Mouse (Mus musculus) heart, adult 2 months (tissue): ENCODE data around the gene Egfr.

ENCODE experiments used
- CTCF ChIP-seq: fragments of 200-600 bp; IDR thresholded peaks from 2 replicates; pipeline ENCODE4 v1.8.1; 2022; ENCODE audit warnings: antibody characterized with exemption, mild to moderate bottlenecking, moderate library complexity
- POLR2A ChIP-seq: fragments of 200-500 bp; IDR thresholded peaks from 2 replicates; pipeline ENCODE4 v1.6.1; 2011; ENCODE audit warnings: mild to moderate bottlenecking, low read depth, low read length, control low read depth; ENCODE audit not compliant: insufficient read depth

DNA sequence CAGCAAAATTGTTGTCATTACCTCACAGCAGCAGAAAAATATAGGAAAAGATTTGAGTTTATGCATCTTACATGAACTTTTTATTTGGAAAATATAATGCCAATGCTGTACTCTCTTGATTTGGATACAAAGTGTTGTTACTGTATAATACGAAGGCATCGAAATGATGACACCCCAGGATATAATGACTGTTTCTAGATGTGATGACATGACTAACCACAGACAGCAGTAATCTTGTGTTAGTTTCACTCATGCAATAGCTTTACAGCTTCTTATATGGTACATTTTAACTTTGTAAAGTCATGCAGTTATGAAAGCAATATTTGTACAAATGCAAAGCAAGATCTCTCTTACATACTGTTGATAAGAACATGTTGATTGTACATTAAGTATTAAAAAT is 165.5 kb downstream of the Egfr start:
- no peak for TF ChIP-seq CTCF
- TF ChIP-seq POLR2A: no peak
